14 mouse cellular contexts compared by ENCODE assay signal in the genomic region with DNA sequence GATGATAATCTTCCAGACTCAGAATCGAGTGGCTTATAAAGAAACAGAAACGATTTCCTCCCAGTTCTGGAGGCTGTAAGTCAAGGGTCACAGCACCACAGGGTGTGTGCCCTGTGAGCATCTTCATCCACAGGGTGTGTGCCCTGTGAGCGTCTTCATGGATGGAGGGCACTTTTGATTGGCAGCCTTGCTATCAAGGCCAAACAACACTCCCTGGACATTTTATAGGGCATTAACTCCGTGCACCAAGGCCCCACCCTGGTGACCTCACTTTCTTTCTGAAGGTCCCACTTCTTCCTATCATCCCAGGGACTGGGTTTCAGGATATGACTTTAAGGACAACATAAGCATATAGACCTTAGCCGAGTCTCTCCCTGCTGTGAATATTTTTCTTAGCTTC.
"Had no signal": no experiment of that assay in that cellular context is flagged by ENCODE, and none has a peak within 500 bp of the region (broad histone marks: within the 10 kb centered on the region; RNA-seq: fewer than 3 reads in every experiment).

No protein-coding gene starts in this region.

- H3K9me3 ChIP-seq: hindbrain, embryonic 15.5 days; limb, embryonic 10.5 days; megakaryocyte, embryonic 14.5 days; midbrain, embryonic 13.5 days had no signal

- H3K4me2 ChIP-seq: hindbrain, embryonic 15.5 days; liver, embryonic 11.5 days; lung, embryonic 14.5 days; midbrain, embryonic 13.5 days had no signal

- H3K36me3 ChIP-seq: hindbrain, embryonic 15.5 days; limb, embryonic 10.5 days; midbrain, embryonic 13.5 days had no signal

- ATAC-seq: midbrain, embryonic 13.5 days had no signal

- DNase-seq: kidney, adult 2 months; kidney, postnatal 36 days; lung, embryonic 14.5 days; lung, postnatal 14 days; right cerebral cortex, postnatal 14 days; thymus, postnatal 36 days had no signal

- H3K27me3 ChIP-seq: hindbrain, embryonic 15.5 days; midbrain, embryonic 13.5 days had no signal

- H3K4me3 ChIP-seq: hindbrain, embryonic 15.5 days; layer of hippocampus, adult 2 months; limb, embryonic 10.5 days; megakaryocyte, embryonic 14.5 days; midbrain, embryonic 13.5 days had no signal

- H3K4me1 ChIP-seq: hindbrain, embryonic 15.5 days; midbrain, embryonic 13.5 days had no signal

- H3K27ac ChIP-seq: hindbrain, embryonic 15.5 days; kidney, postnatal 0 days; layer of hippocampus, adult 2 months; limb, embryonic 10.5 days; macrophage; midbrain, embryonic 13.5 days had no signal

- H3K9ac ChIP-seq: hindbrain, embryonic 15.5 days; lung, embryonic 14.5 days; midbrain, embryonic 13.5 days had no signal
